Mouse (Mus musculus) erythroblast, embryonic 14.5 days (primary cell): ENCODE measurements around the gene Araf. TPM values are rescaled to one million over a fixed set of nuclear protein-coding genes. Genes with fewer than 3 reads are reported as not detected.
"Not testable (repeated sequence)": the region's sequence is repeated elsewhere in the genome, so short reads cannot be mapped to it uniquely, and the experiment has no call there.

Experiments used
- H3K27me3 ChIP-seq: 2 replicates; pipeline ENCODE4 v1.6.1; 2012; ENCODE audit warnings: inconsistent platforms; ENCODE audit not compliant: control insufficient read depth
- H3K36me3 ChIP-seq: 2 replicates; pipeline ENCODE4 v1.6.1; 2012; ENCODE audit warnings: mild to moderate bottlenecking, inconsistent platforms; ENCODE audit not compliant: control insufficient read depth
- H3K4me1 ChIP-seq: 2 replicates; pipeline ENCODE4 v1.6.1; 2012; ENCODE audit warnings: inconsistent platforms; ENCODE audit not compliant: control insufficient read depth
- H3K4me3 ChIP-seq: replicated peaks from 2 replicates; pipeline ENCODE3; 2012; ENCODE audit warnings: moderate library complexity, mild to moderate bottlenecking, inconsistent platforms
- H3K9me3 ChIP-seq: 2 replicates; pipeline ENCODE4 v1.6.1; 2012; ENCODE audit warnings: low read length, inconsistent platforms, mixed read lengths; ENCODE audit not compliant: control insufficient read depth
- GATA1 ChIP-seq: IDR thresholded peaks from 2 replicates; pipeline ENCODE4 v1.6.1; 2012; ENCODE audit warnings: low read length, inconsistent platforms, mixed read lengths
- TAL1 ChIP-seq: IDR thresholded peaks from 3 replicates; pipeline ENCODE4 v1.6.1; 2012; ENCODE audit warnings: low read length, inconsistent platforms, mixed read lengths
- polyA plus RNA-seq: library from polyadenylated mRNA; stranded (reverse); fragments of >175 nt; gene quantifications from 2 replicates; pipeline ENCODE4 v1.2.3, GENCODE M21; 2012

The Araf gene
- polyA plus RNA-seq, 1 experiment: 1.1 TPM

DNA sequence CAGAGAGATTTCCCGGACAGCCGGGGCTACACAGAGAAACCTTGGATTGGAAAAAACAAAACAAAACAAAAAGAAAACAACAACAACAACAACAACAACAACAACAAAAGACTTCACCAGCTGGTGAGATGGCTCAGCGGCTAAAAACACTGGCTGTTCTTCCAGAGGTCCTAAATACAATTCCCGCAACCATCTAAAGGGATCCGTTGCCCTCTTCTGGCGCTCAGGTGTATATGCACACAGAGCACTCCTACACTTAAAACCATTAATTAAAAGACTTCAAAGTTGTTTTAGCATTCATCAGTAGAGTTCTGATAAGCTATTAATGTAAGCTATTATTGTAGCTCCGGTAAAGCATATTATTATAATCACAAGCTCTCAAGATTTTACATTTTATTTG is 4.4 kb upstream of the Araf start:
- Histone ChIP-seq H3K9me3 (no peaks in the 10 kb centered on the region), H3K4me1 (peaks cover 50% of the 10 kb centered on the region), H3K27me3 (no peaks in the 10 kb centered on the region), H3K4me3 (no peak overlapping the region), H3K36me3 (no peaks in the 10 kb centered on the region)
- TF ChIP-seq GATA1 (no peak), TAL1 (no peak)

- Histone ChIP-seq H3K36me3 (no peaks in the 10 kb centered on the region), H3K4me1 (peaks cover 50% of the 10 kb centered on the region), H3K4me3 (no peak overlapping the region), H3K9me3 (no peaks in the 10 kb centered on the region), H3K27me3 (no peaks in the 10 kb centered on the region)
- no peak for TF ChIP-seq GATA1
- no peak for TF ChIP-seq TAL1
Observed at GRCm38 (mm10) chrX:20794229-20794628, 3.4 kb upstream of the Araf start.

GRCm38 (mm10) chrX:20798141-20798796 is 655 bp downstream of the Araf start:
- no peaks in the 10 kb centered on the region for H3K9me3 ChIP-seq
- H3K4me1 ChIP-seq: peaks cover 20% of the 10 kb centered on the region
- no peaks in the 10 kb centered on the region for H3K36me3 ChIP-seq
- TF ChIP-seq TAL1 (no peak), GATA1 (no peak)
- H3K4me3 ChIP-seq: peak overlapping the region; percentile 68
- no peaks in the 10 kb centered on the region for H3K27me3 ChIP-seq

GRCm38 (mm10) chrX:20798797-20799147 is 1.2 kb downstream of the Araf start:
- Histone ChIP-seq H3K36me3 (no peaks in the 10 kb centered on the region), H3K9me3 (no peaks in the 10 kb centered on the region), H3K27me3 (no peaks in the 10 kb centered on the region), H3K4me3 (peak overlapping the region; percentile 68), H3K4me1 (peaks cover 20% of the 10 kb centered on the region)
- no peak for TF ChIP-seq GATA1
- TF ChIP-seq TAL1: no peak

DNA sequence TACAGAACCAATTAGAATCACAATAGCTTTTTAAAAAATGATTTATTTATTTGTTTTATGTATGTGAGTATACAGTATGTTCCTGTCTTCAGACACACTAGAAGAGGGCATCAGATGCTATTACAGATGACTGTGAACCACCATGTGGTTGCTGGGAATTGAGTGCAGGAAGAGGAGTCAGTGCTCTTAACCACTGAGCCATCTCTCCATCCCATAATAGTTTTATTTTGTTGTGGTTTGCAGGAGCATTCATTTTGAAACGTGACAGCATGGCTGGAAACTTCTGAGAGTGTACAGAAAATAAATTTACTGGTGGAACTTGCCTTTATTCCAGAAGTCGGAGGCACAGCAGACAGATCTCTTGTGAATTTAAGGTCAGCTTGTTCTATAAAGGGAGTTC is 3.8 kb downstream of the Araf start:
- peaks cover 18% of the 10 kb centered on the region for H3K4me1 ChIP-seq
- H3K9me3 ChIP-seq: no peaks in the 10 kb centered on the region
- TF ChIP-seq TAL1: no peak
- no peak for TF ChIP-seq GATA1
- no peak overlapping the region for H3K4me3 ChIP-seq
- H3K27me3 ChIP-seq: no peaks in the 10 kb centered on the region
- no peaks in the 10 kb centered on the region for H3K36me3 ChIP-seq

GRCm38 (mm10) chrX:20804301-20804700 is 6.7 kb downstream of the Araf start:
- H3K9me3 ChIP-seq, H3K27me3 ChIP-seq, H3K4me3 ChIP-seq, H3K36me3 ChIP-seq, H3K4me1 ChIP-seq: not testable (repeated sequence)

DNA sequence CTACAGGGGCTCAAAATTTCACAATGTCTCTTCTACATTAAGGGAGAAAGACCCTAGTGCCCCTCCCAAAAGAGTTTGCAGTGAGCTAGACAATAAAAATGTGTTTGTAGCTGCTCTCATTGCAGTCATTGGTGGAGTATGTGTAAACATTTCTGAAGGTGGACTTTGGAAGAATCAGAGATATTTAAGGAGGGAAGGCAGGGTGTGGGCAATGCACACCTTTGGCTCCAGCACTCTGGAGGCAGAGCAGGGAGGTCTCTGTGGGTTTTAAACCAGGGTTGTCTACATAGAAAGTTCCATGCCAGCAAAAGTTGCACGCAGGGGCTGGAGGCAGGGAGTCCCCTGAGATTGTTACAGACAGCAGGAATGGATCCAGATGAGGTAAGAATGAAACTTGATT is 8.7 kb downstream of the Araf start:
- TF ChIP-seq GATA1: no peak
- TF ChIP-seq TAL1: no peak
- Histone ChIP-seq H3K9me3 (no peaks in the 10 kb centered on the region), H3K27me3 (no peaks in the 10 kb centered on the region), H3K36me3 (no peaks in the 10 kb centered on the region), H3K4me1 (no peaks in the 10 kb centered on the region), H3K4me3 (no peak overlapping the region)

DNA sequence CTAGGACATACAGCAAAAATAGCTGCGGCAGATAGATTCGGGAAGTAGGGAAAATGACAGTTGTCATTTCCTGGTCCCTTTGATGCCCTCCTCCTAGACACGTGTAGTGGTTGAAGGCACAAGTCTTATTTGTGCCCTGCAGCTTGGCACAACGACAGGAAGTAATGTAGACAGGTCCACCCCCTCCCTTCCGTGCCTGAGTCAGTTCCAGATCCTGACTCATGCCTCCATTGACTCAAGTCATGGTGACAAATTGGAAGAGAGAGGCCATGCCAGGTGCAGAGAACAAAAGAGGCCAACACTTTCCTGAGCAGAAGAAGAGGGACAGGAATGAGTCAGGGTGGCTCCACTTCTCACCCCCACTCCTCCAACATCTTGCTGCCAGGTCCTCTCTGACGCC is 19.4 kb downstream of the Araf start:
- TF ChIP-seq GATA1: no peak
- no peak for TF ChIP-seq TAL1
- no peaks in the 10 kb centered on the region for H3K27me3 ChIP-seq
- H3K4me3 ChIP-seq: no peak overlapping the region
- H3K4me1 ChIP-seq: peaks cover 9% of the 10 kb centered on the region
- no peaks in the 10 kb centered on the region for H3K36me3 ChIP-seq
- no peaks in the 10 kb centered on the region for H3K9me3 ChIP-seq

GRCm38 (mm10) chrX:20819204-20819628 is 21.6 kb downstream of the Araf start:
- Histone ChIP-seq H3K27me3 (no peaks in the 10 kb centered on the region), H3K4me1 (peaks cover 9% of the 10 kb centered on the region), H3K36me3 (no peaks in the 10 kb centered on the region), H3K9me3 (no peaks in the 10 kb centered on the region), H3K4me3 (peak overlapping the region; percentile 18)
- TF ChIP-seq GATA1 (no peak), TAL1 (no peak)
